Mouse (Mus musculus) MEL (cell line): ENCODE data around the gene Lrfn1. TPM values are rescaled to one million over a fixed set of nuclear protein-coding genes. Genes with fewer than 3 reads are reported as not detected.

Experiments used
- DNase-seq: peaks from one replicate; pipeline ENCODE4 v3.0.0; 2011; ENCODE audit warnings: low read depth, low spot score
- H3K27ac ChIP-seq: 2 replicates; pipeline ENCODE4 v1.5.1; 2012; ENCODE audit warnings: low read depth, mild to moderate bottlenecking, control low read depth, low read length, moderate library complexity; ENCODE audit not compliant: control insufficient read depth
- H3K27me3 ChIP-seq, 2 experiments: fragments of 150-350 bp in 1 of 2; sonication (generic) in 1 of 2; 2 replicates each; pipeline ENCODE4 v1.6.1; 2012; ENCODE audit warnings: low read length in 2 of 2, mild to moderate bottlenecking in 2 of 2, improper control_type of control experiment in 1 of 2, moderate library complexity in 1 of 2; ENCODE audit not compliant: insufficient read depth in 2 of 2, control insufficient read depth in 1 of 2
- H3K36me3 ChIP-seq, 2 experiments: 2 replicates each; pipeline ENCODE4 v1.6.1; 2012 to 2014; ENCODE audit warnings: low read length in 2 of 2, improper control_type of control experiment in 1 of 2, inconsistent platforms in 1 of 2, mild to moderate bottlenecking in 1 of 2; ENCODE audit not compliant: insufficient read depth in 2 of 2, control insufficient read depth in 1 of 2
- H3K4me1 ChIP-seq, 2 experiments: fragments of 150-350 bp in 1 of 2; sonication (generic) in 1 of 2; 2 replicates each; pipeline ENCODE4 v1.6.1; 2012; ENCODE audit warnings: low read length in 2 of 2, improper control_type of control experiment in 1 of 2, mild to moderate bottlenecking in 1 of 2; ENCODE audit not compliant: insufficient read depth in 2 of 2, control insufficient read depth in 1 of 2
- H3K4me3 ChIP-seq, 2 experiments: fragments of 150-350 bp in 1 of 2; sonication (generic) in 1 of 2; 2 replicates each; pipeline ENCODE4 v1.5.1; 2012; ENCODE audit warnings: low read depth in 2 of 2, low read length in 2 of 2, mild to moderate bottlenecking in 2 of 2, moderate library complexity in 2 of 2, control low read depth in 1 of 2, improper control_type of control experiment in 1 of 2; ENCODE audit not compliant: control insufficient read depth in 1 of 2, insufficient read depth in 1 of 2
- H3K79me2 ChIP-seq: 2 replicates; pipeline ENCODE4 v1.6.1; 2012; ENCODE audit warnings: mild to moderate bottlenecking, low read length, moderate library complexity; ENCODE audit not compliant: control insufficient read depth, poor library complexity, insufficient read depth
- H3K9ac ChIP-seq: 2 replicates; pipeline ENCODE4 v1.6.1; 2012; ENCODE audit warnings: low read depth, mild to moderate bottlenecking, control low read depth, low read length, moderate library complexity; ENCODE audit not compliant: control insufficient read depth, poor library complexity, severe bottlenecking
- H3K9me3 ChIP-seq: fragments of 150-350 bp; sonication (generic); replicated peaks from 2 replicates; pipeline ENCODE4 v1.6.1; 2012; ENCODE audit warnings: mild to moderate bottlenecking, low read length, improper control_type of control experiment, moderate library complexity; ENCODE audit not compliant: insufficient read depth
- CHD1 ChIP-seq: IDR thresholded peaks from 2 replicates; pipeline ENCODE4 v1.6.1; 2012; ENCODE audit warnings: low read depth, mild to moderate bottlenecking, inconsistent platforms, low read length, improper control_type of control experiment
- CHD2 ChIP-seq: IDR thresholded peaks from 2 replicates; pipeline ENCODE4 v1.6.1; 2011; ENCODE audit warnings: low read length, improper control_type of control experiment
- CTCF ChIP-seq, 3 experiments: IDR thresholded peaks in 2 of 3; conservative IDR thresholded peaks in 1 of 3; 2 replicates each; pipeline ENCODE4 v1.5.1; 2011 to 2012; ENCODE audit warnings: low read length in 3 of 3, low read depth in 2 of 3, mild to moderate bottlenecking in 2 of 3, improper control_type of control experiment in 1 of 3, inconsistent platforms in 1 of 3, mixed read lengths in 1 of 3, moderate library complexity in 1 of 3; ENCODE audit not compliant: control insufficient read depth in 1 of 3, insufficient read depth in 1 of 3, poor library complexity in 1 of 3, severe bottlenecking in 1 of 3
- ELF1 ChIP-seq: IDR thresholded peaks from 2 replicates; pipeline ENCODE4 v1.6.1; 2014; ENCODE audit warnings: low read depth, mild to moderate bottlenecking, inconsistent platforms, low read length, improper control_type of control experiment, moderate library complexity
- EP300 ChIP-seq, 2 experiments: IDR thresholded peaks; 2 replicates each; pipeline ENCODE4 v1.6.1; 2011; ENCODE audit warnings: improper control_type of control experiment in 2 of 2, low read length in 2 of 2, low read depth in 1 of 2, mild to moderate bottlenecking in 1 of 2
- ETS1 ChIP-seq: IDR thresholded peaks from 2 replicates; pipeline ENCODE4 v1.6.1; 2012; ENCODE audit warnings: low read depth, mild to moderate bottlenecking, inconsistent platforms, low read length, improper control_type of control experiment, moderate library complexity
- GATA1 ChIP-seq: IDR thresholded peaks from 2 replicates; pipeline ENCODE4 v1.6.1; 2011; ENCODE audit warnings: low read depth, low read length, improper control_type of control experiment
- HCFC1 ChIP-seq: IDR thresholded peaks from 2 replicates; pipeline ENCODE4 v1.6.1; 2012; ENCODE audit warnings: low read depth, mild to moderate bottlenecking, inconsistent platforms, low read length, improper control_type of control experiment, moderate library complexity
- JUND ChIP-seq: IDR thresholded peaks from 2 replicates; pipeline ENCODE4 v1.6.1; 2011; ENCODE audit warnings: low read depth, mild to moderate bottlenecking, improper control_type of control experiment, low read length
- KAT2A ChIP-seq: conservative IDR thresholded peaks from 2 replicates; pipeline ENCODE4 v1.6.1; 2012; ENCODE audit warnings: low read depth, low read length, improper control_type of control experiment, inconsistent platforms
- MAFK ChIP-seq: IDR thresholded peaks from 2 replicates; pipeline ENCODE4 v1.6.1; 2011; ENCODE audit warnings: low read depth, mild to moderate bottlenecking, low read length, improper control_type of control experiment, borderline replicate concordance
- MAZ ChIP-seq: IDR thresholded peaks from 2 replicates; pipeline ENCODE4 v1.6.1; 2012; ENCODE audit warnings: low read depth, mild to moderate bottlenecking, inconsistent platforms, low read length, improper control_type of control experiment
- MEF2A ChIP-seq: IDR thresholded peaks from 2 replicates; pipeline ENCODE4 v1.6.1; 2014; ENCODE audit warnings: low read depth, mild to moderate bottlenecking, inconsistent platforms, low read length, improper control_type of control experiment; ENCODE audit not compliant: poor library complexity, insufficient replicate concordance, severe bottlenecking; ENCODE audit errors: extremely low read depth
- MXI1 ChIP-seq: IDR thresholded peaks from 2 replicates; pipeline ENCODE4 v1.6.1; 2011; ENCODE audit warnings: mild to moderate bottlenecking, low read depth, low read length, improper control_type of control experiment
- MYC ChIP-seq: IDR thresholded peaks from 2 replicates; pipeline ENCODE4 v1.6.1; 2011; ENCODE audit warnings: low read depth, mild to moderate bottlenecking, low read length, improper control_type of control experiment, moderate library complexity
- NRF1 ChIP-seq: IDR thresholded peaks from 2 replicates; pipeline ENCODE4 v1.6.1; 2014; ENCODE audit warnings: low read depth, mild to moderate bottlenecking, inconsistent platforms, low read length, improper control_type of control experiment, moderate library complexity; ENCODE audit not compliant: poor library complexity, insufficient read depth, severe bottlenecking
- POLR2AphosphoS5 ChIP-seq: IDR thresholded peaks from 2 replicates; pipeline ENCODE4 v1.6.1; 2012; ENCODE audit warnings: low read depth, borderline replicate concordance, mild to moderate bottlenecking, inconsistent platforms, low read length, moderate library complexity, mixed read lengths
- RAD21 ChIP-seq: IDR thresholded peaks from 2 replicates; pipeline ENCODE4 v1.6.1; 2011; ENCODE audit warnings: mild to moderate bottlenecking, low read depth, low read length, improper control_type of control experiment
- SIN3A ChIP-seq: IDR thresholded peaks from 2 replicates; pipeline ENCODE4 v1.6.1; 2012; ENCODE audit warnings: low read length, improper control_type of control experiment, inconsistent platforms
- SMC3 ChIP-seq: IDR thresholded peaks from 2 replicates; pipeline ENCODE4 v1.6.1; 2011; ENCODE audit warnings: low read depth, low read length, improper control_type of control experiment
- TAL1 ChIP-seq: IDR thresholded peaks from 2 replicates; pipeline ENCODE4 v1.6.1; 2012; ENCODE audit warnings: mild to moderate bottlenecking, inconsistent platforms, low read length, moderate library complexity, mixed read lengths
- TBP ChIP-seq: IDR thresholded peaks from 2 replicates; pipeline ENCODE4 v1.8.0; 2011; ENCODE audit warnings: low read depth, low read length, improper control_type of control experiment
- UBTF ChIP-seq: IDR thresholded peaks from 2 replicates; pipeline ENCODE4 v1.6.1; 2012; ENCODE audit warnings: low read depth, mild to moderate bottlenecking, inconsistent platforms, low read length, improper control_type of control experiment, moderate library complexity, borderline replicate concordance; ENCODE audit not compliant: insufficient read depth
- USF2 ChIP-seq, 2 experiments: IDR thresholded peaks; 2 replicates each; pipeline ENCODE4 v1.6.1; 2011 to 2012; ENCODE audit warnings: improper control_type of control experiment in 2 of 2, low read length in 2 of 2, borderline replicate concordance in 1 of 2, inconsistent platforms in 1 of 2, low read depth in 1 of 2, mild to moderate bottlenecking in 1 of 2; ENCODE audit not compliant: insufficient read depth in 1 of 2
- ZC3H11A ChIP-seq: IDR thresholded peaks from 2 replicates; pipeline ENCODE4 v1.6.1; 2012; ENCODE audit warnings: low read depth, mild to moderate bottlenecking, inconsistent platforms, low read length, improper control_type of control experiment
- ZMIZ1 ChIP-seq: IDR thresholded peaks from 2 replicates; pipeline ENCODE4 v1.6.1; 2012; ENCODE audit warnings: low read depth, mild to moderate bottlenecking, inconsistent platforms, low read length, improper control_type of control experiment, moderate library complexity
- ZNF384 ChIP-seq: IDR thresholded peaks from 2 replicates; pipeline ENCODE4 v1.6.1; 2012; ENCODE audit warnings: low read depth, mild to moderate bottlenecking, inconsistent platforms, low read length, improper control_type of control experiment
- polyA plus RNA-seq, 2 experiments: library from polyadenylated mRNA; stranded (reverse) in 1 of 2; unstranded in 1 of 2; fragments of >175 nt in 1 of 2; fragments of >200 nt in 1 of 2; gene quantifications; 2 replicates each; pipeline versions ENCODE4 v1.2.1 to v1.2.4; 2012; ENCODE audit warnings: low replicate concordance in 2 of 2, low read depth in 1 of 2; ENCODE audit not compliant: insufficient read length in 2 of 2, insufficient read depth in 1 of 2, missing spikeins in 1 of 2
- total RNA-seq: library from RNA; depleted of rRNA; stranded (reverse); fragments of 300-350 nt; gene quantifications from 2 replicates; pipeline ENCODE4 v1.2.3, GENCODE M21; 2012

Lrfn1 gene
- total and polyA plus RNA-seq, 3 experiments: 1.9 to 5.8 TPM; not detected in 1

- no peak for DNase-seq
- H3K27ac ChIP-seq: no peak overlapping the region
- no peaks in the 10 kb centered on the region for H3K27me3 ChIP-seq
- H3K79me2 ChIP-seq: no peaks in the 10 kb centered on the region
- H3K4me1 ChIP-seq: no peaks in the 10 kb centered on the region
- H3K4me3 ChIP-seq: no peak overlapping the region
- peaks cover 0 to 29% of the 10 kb centered on the region in 2 experiments; a peak in 2 of 4 replicates for H3K36me3 ChIP-seq
- no peak overlapping the region for H3K9ac ChIP-seq
- TF ChIP-seq MAFK (no peak), GATA1 (no peak), ZNF384 (no peak), TBP (no peak), NRF1 (no peak), SIN3A (no peak), CHD1 (no peak), ZC3H11A (no peak), UBTF (no peak), EP300 (IDR thresholded peaks at IDR 0.05; ENCODE audit: low read depth in 1 of 2, low read length in 2 of 2) (no peak), POLR2AphosphoS5 (no peak), MXI1 (no peak), TAL1 (no peak), MYC (no peak), ELF1 (no peak), KAT2A (no peak), JUND (no peak), USF2 (IDR thresholded peaks at IDR 0.05; ENCODE audit: borderline replicate concordance in 1 of 2, insufficient read depth in 1 of 2, low read depth in 1 of 2, low read length in 2 of 2) (no peak), SMC3 (no peak)
- TF ChIP-seq, all 39 proteins: peak for 0
- no peaks in the 10 kb centered on the region for H3K9me3 ChIP-seq
Measured at GRCm38 (mm10) chr7:28418096-28418670, 33.6 kb upstream of the Lrfn1 start.

- Histone ChIP-seq H3K4me3 (no peak overlapping the region), H3K9me3 (no peaks in the 10 kb centered on the region), H3K9ac (no peak overlapping the region), H3K27me3 (no peaks in the 10 kb centered on the region), H3K27ac (no peak overlapping the region), H3K36me3 (peaks cover 0 to 27% of the 10 kb centered on the region in 2 experiments; a peak in 3 of 4 replicates), H3K79me2 (no peaks in the 10 kb centered on the region), H3K4me1 (no peaks in the 10 kb centered on the region)
- DNase-seq: no peak
- TF ChIP-seq JUND: no peak
- TF ChIP-seq POLR2AphosphoS5: no peak
- no peak for TF ChIP-seq ZMIZ1
- no peak for TF ChIP-seq MAZ
- TF ChIP-seq ETS1: no peak
- TF ChIP-seq CHD2: no peak
- TF ChIP-seq MAFK: no peak
- no peak for TF ChIP-seq USF2 (IDR thresholded peaks at IDR 0.05; ENCODE audit: borderline replicate concordance in 1 of 2, insufficient read depth in 1 of 2, low read depth in 1 of 2, low read length in 2 of 2)
- TF ChIP-seq ZC3H11A: no peak
- TF ChIP-seq MEF2A: no peak
- TF ChIP-seq RAD21: no peak
- TF ChIP-seq SMC3: no peak
- TF ChIP-seq GATA1: no peak
- no peak for TF ChIP-seq CTCF (IDR thresholded peaks at IDR 0.05 in 2 of 3, conservative IDR thresholded peaks at IDR 0.05 in 1 of 3; ENCODE audit: control insufficient read depth in 1 of 3, insufficient read depth in 1 of 3, low read depth in 2 of 3, low read length in 3 of 3, poor library complexity in 1 of 3, severe bottlenecking in 1 of 3)
- no peak for TF ChIP-seq HCFC1
- TF ChIP-seq NRF1: no peak
- no peak for TF ChIP-seq ELF1
Measured at GRCm38 (mm10) chr7:28419416-28419815, 32.4 kb upstream of the Lrfn1 start.
